Mouse (Mus musculus) cerebellum, adult 2 months (tissue): ENCODE measurements around the gene Zfp36l2. TPM values are rescaled to one million over a fixed set of nuclear protein-coding genes. Genes with fewer than 3 reads are reported as not detected.

Source experiments
- DNase-seq, 2 experiments: peaks; one replicate each; pipeline ENCODE4 v3.0.0; 2021
- H3K27ac ChIP-seq: fragments of 200-500 bp; 2 replicates; pipeline ENCODE4 v1.5.1; 2012; ENCODE audit warnings: low read length, control low read depth, inconsistent platforms; ENCODE audit not compliant: insufficient read depth
- H3K27me3 ChIP-seq: fragments of 200-500 bp; 2 replicates; pipeline ENCODE4 v1.6.1; 2012; ENCODE audit warnings: inconsistent platforms, mild to moderate bottlenecking, low read length, moderate library complexity; ENCODE audit not compliant: control insufficient read depth, insufficient read depth
- H3K4me1 ChIP-seq: fragments of 200-500 bp; 2 replicates; pipeline ENCODE4 v1.6.1; 2011; ENCODE audit warnings: low read length; ENCODE audit not compliant: control insufficient read depth, insufficient read depth
- H3K4me3 ChIP-seq: fragments of 200-500 bp; replicated peaks from 2 replicates; pipeline ENCODE3; 2011; ENCODE audit warnings: mild to moderate bottlenecking, low read depth, low read length, control low read depth; ENCODE audit not compliant: insufficient read depth
- CTCF ChIP-seq: fragments of 200-500 bp; IDR thresholded peaks from 2 replicates; pipeline ENCODE4 v1.5.1; 2011; ENCODE audit warnings: low read depth, mild to moderate bottlenecking, control low read depth, low read length, moderate library complexity, borderline replicate concordance; ENCODE audit not compliant: insufficient read depth
- POLR2A ChIP-seq: fragments of 200-500 bp; IDR thresholded peaks from 2 replicates; pipeline ENCODE4 v1.6.1; 2011; ENCODE audit warnings: low read length, control low read depth, borderline replicate concordance; ENCODE audit not compliant: insufficient read depth
- WGBS: fragments of 180-500 bp; shearing (Covaris S2); methylation state at CpG from one replicate; pipeline ENCODE4 v1.1.7; 2018; 5-methylcytosine and 5-hydroxymethylcytosine counted together
- polyA plus RNA-seq: library from polyadenylated mRNA; depleted of rRNA; stranded (reverse); fragments of >200 nt; gene quantifications from 2 replicates; pipeline ENCODE4 v1.2.3, GENCODE M21; 2012

Gene Zfp36l2
- polyA plus RNA-seq, 1 experiment: 15.9 TPM

GRCm38 (mm10) chr17:84179026-84179972, 8.4 kb downstream of the Zfp36l2 start:
- 88% methylated on average over 17 of the region's 17 CpGs for WGBS
- Histone ChIP-seq H3K4me3 (no peak overlapping the region), H3K27ac (no peak overlapping the region), H3K27me3 (no peaks in the 10 kb centered on the region), H3K4me1 (no peaks in the 10 kb centered on the region)
- no peak for DNase-seq
- no peak for TF ChIP-seq POLR2A
- no peak for TF ChIP-seq CTCF

- Histone ChIP-seq H3K27me3 (no peaks in the 10 kb centered on the region), H3K4me3 (no peak overlapping the region), H3K4me1 (no peaks in the 10 kb centered on the region), H3K27ac (no peak overlapping the region)
- 23% methylated on average over 8 of the region's 8 CpGs for WGBS
- DNase-seq: no peak
- TF ChIP-seq POLR2A (no peak), CTCF (no peak)
Measured at GRCm38 (mm10) chr17:84177481-84177880, 10.3 kb downstream of the Zfp36l2 start.

- Histone ChIP-seq H3K27me3 (no peaks in the 10 kb centered on the region), H3K4me1 (no peaks in the 10 kb centered on the region), H3K27ac (no peak overlapping the region), H3K4me3 (no peak overlapping the region)
- 91% methylated on average over 7 of the region's 7 CpGs for WGBS
- TF ChIP-seq CTCF (no peak), POLR2A (no peak)
- DNase-seq: no peak
Measured at GRCm38 (mm10) chr17:84176446-84176845, 11.3 kb downstream of the Zfp36l2 start.

GRCm38 (mm10) chr17:84175196-84175595, 12.6 kb downstream of the Zfp36l2 start:
- no peak overlapping the region for H3K4me3 ChIP-seq

GRCm38 (mm10) chr17:84167377-84167776, 20.4 kb downstream of the Zfp36l2 start:
- H3K4me3 ChIP-seq: no peak overlapping the region
- no peak overlapping the region for H3K27ac ChIP-seq
- H3K4me1 ChIP-seq: no peaks in the 10 kb centered on the region
- H3K27me3 ChIP-seq: no peaks in the 10 kb centered on the region
- WGBS: 94% methylated on average over 4 of the region's 4 CpGs
- no peak for TF ChIP-seq POLR2A
- TF ChIP-seq CTCF: no peak
- no peak for DNase-seq

More at GRCm38 (mm10) chr17:84175196-84175595, 12.6 kb downstream of the Zfp36l2 start:
- no peak for DNase-seq
- 96% methylated on average over 17 of the region's 17 CpGs for WGBS
- no peak for TF ChIP-seq POLR2A
- no peak for TF ChIP-seq CTCF
- H3K4me1 ChIP-seq: no peaks in the 10 kb centered on the region
- no peaks in the 10 kb centered on the region for H3K27me3 ChIP-seq
- no peak overlapping the region for H3K27ac ChIP-seq

GRCm38 (mm10) chr17:84166135-84166860, 21.4 kb downstream of the Zfp36l2 start:
- Histone ChIP-seq H3K4me1 (no peaks in the 10 kb centered on the region), H3K27ac (no peak overlapping the region), H3K4me3 (no peak overlapping the region), H3K27me3 (no peaks in the 10 kb centered on the region)
- no peak for DNase-seq
- WGBS: 82% methylated on average over 9 of the region's 9 CpGs
- TF ChIP-seq POLR2A: no peak
- no peak for TF ChIP-seq CTCF

- TF ChIP-seq POLR2A: no peak
- TF ChIP-seq CTCF: no peak
- DNase-seq: no peak
- no peak overlapping the region for H3K27ac ChIP-seq
- no peak overlapping the region for H3K4me3 ChIP-seq
- H3K4me1 ChIP-seq: no peaks in the 10 kb centered on the region
- 76% methylated on average over 3 of the region's 3 CpGs for WGBS
- H3K27me3 ChIP-seq: no peaks in the 10 kb centered on the region
Measured at GRCm38 (mm10) chr17:84165735-84166134, 22.0 kb downstream of the Zfp36l2 start.
